8 mouse cellular contexts compared by ENCODE assay signal in genomic region chr5:142074561-142075500, GRCm38 (mm10).
DNase-seq lines count a peak whose midpoint lies in the region; ATAC-seq and TF ChIP-seq lines count a peak whose summit lies in the region.

No protein-coding gene starts in this region.

- H3K9ac ChIP-seq in lung, embryonic 16.5 days (ENCODE audit: low read length) = no peak overlapping the region

- H3K27me3 ChIP-seq in lung, embryonic 16.5 days (ENCODE audit: control insufficient read depth, insufficient read depth, low read depth, low read length) = no peaks in the 10 kb centered on the region

- H3K4me1 ChIP-seq in lung, embryonic 16.5 days (replicated peaks; ENCODE audit: control insufficient read depth, insufficient read depth, low read length) = 0 out of 2 replicates have a peak, but pooled peaks cover 2% of the 10 kb centered on the region

- no peaks in the 10 kb centered on the region for H3K9me3 ChIP-seq in lung, embryonic 16.5 days (ENCODE audit: control insufficient read depth, low read length)

- WGBS in lung, embryonic 16.5 days = 40% methylated on average over 13 of the region's 13 CpGs

- intact Hi-C loops in gastrocnemius, adult 2 months (cut with DNase I) = no loop called here

- no peak overlapping the region for H3K4me3 ChIP-seq in gastrocnemius, adult 2 months
- H3K4me3 ChIP-seq in lung, embryonic 16.5 days (ENCODE audit: low read length) = no peak overlapping the region

- no peaks in the 10 kb centered on the region for H3K36me3 ChIP-seq in lung, embryonic 16.5 days (ENCODE audit: control insufficient read depth, insufficient read depth, low read length)

- peak; percentile 14 for DNase-seq in adrenal gland, postnatal 10 days
- no peak for DNase-seq in adrenal gland, adult 8-10 months
- peak; percentile 70 for DNase-seq in Muller cell, postnatal 12 days (ENCODE audit: inconsistent ontology term)
- peak; percentile 53 for DNase-seq in gastrocnemius, adult 2 months
- peak; percentile 40 to 66 for DNase-seq in layer of hippocampus, adult 18-20 months (ENCODE audit: low spot score in 2 of 2)
- peak; percentile 67 for DNase-seq in right cerebral cortex, postnatal 4 days
- DNase-seq in thymus, postnatal 36 days = no peak

- ATAC-seq in lung, embryonic 16.5 days (ENCODE audit: low read depth) = peak; percentile 83

- H3K4me2 ChIP-seq in lung, embryonic 16.5 days (ENCODE audit: low read depth, low read length) = no peak overlapping the region

- TF ChIP-seq CTCF in gastrocnemius, adult 2 months (IDR thresholded peaks at IDR 0.05) = no peak

- peak overlapping the region; percentile 6; the same call in 1 of the 2 replicates for H3K27ac ChIP-seq in gastrocnemius, adult 2 months
- H3K27ac ChIP-seq in lung, embryonic 16.5 days (ENCODE audit: low read length) = no peak overlapping the region

Comparison
In these comparisons a context has a peak if more than half of its experiments do, and no peak if none do; other contexts are left out.
1. DNase-seq: peak in adrenal gland, postnatal 10 days (single experiment), Muller cell, postnatal 12 days (single experiment), gastrocnemius, adult 2 months (single experiment), layer of hippocampus, adult 18-20 months (2 of 2) and right cerebral cortex, postnatal 4 days (single experiment); none in adrenal gland, adult 8-10 months (single experiment) and thymus, postnatal 36 days (0 of 2).